ENCODE assay signal across 18 mouse cellular contexts in genomic region chr6:70058374-70058773, GRCm38 (mm10).
"Had no signal": no experiment of that assay in that cellular context is flagged by ENCODE, and none has a peak within 500 bp of the region (broad histone marks: within the 10 kb centered on the region; RNA-seq: fewer than 3 reads in every experiment).

No protein-coding gene starts in this region.

- DNase-seq: gastrocnemius, adult 2 months; gastrocnemius, postnatal 14 days; gastrocnemius, postnatal 36 days; heart, adult 11 months; heart, adult 2 months; heart, postnatal 14 days; heart, postnatal 36 days; kidney, adult 11 months; kidney, adult 2 months; kidney, adult 9 months; kidney, postnatal 14 days; kidney, postnatal 36 days; layer of hippocampus, adult 9-11 months; layer of hippocampus, postnatal 36 days; left cerebral cortex, postnatal 4 days had no signal

- ATAC-seq: hindbrain, postnatal 0 days; intestine, embryonic 16.5 days; liver, embryonic 12.5 days had no signal
